Mouse (Mus musculus) hematopoietic multipotent progenitor cell, adult 10-12 weeks (in vitro differentiated cells): ENCODE results near the gene Kcnk4. TPM values are rescaled to one million over a fixed set of nuclear protein-coding genes. Genes with fewer than 3 reads are reported as not detected.

ENCODE experiments used
- polyA plus RNA-seq: library from polyadenylated mRNA; stranded (reverse); fragments of >175 nt; gene quantifications from 2 replicates; pipeline ENCODE4 v1.2.3, GENCODE M21; 2012; ENCODE audit warnings: low replicate concordance

Kcnk4 gene
- not detected in 2 replicates for polyA plus RNA-seq

DNA sequence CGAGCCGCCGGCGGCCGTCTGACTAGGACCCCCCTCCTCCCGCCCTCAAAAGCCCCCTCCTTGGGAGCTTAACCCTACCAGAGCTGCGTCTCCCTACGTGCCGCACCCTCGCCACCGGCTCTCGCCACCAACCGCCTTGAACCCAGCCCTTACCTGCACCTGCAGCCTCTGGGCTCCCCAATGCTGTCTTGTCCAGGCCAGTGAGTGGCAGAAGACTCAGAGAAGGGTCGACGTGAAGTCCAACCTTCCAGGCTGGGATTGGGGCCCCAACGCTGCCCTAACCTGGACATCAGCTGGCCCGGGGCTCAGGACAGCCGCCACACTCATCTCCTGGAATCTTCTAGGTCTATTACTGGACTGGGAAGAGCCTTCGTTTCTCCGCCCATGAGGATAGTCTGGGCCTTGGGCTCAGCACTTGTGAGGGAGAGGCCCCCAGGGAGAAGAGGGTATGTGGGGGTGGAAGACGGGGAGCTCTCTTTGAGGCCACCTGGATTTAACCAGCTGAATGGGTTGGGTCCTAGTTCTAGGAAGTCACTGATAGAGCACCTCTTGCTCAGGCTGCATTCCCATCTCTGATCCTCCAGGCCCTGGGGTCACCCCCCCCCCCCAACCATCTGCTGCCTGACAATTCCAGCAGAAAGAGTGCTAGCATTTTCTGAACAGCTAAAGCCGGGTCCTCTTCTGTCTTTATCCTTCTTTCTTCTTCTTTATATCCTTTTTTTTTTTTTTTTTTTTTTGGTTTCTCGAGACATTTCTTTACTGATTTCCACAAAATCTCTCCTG is at the start of gene Kcnk4:
Gene Kcnk4 (minus strand): TSS at position 321 of the 783 bp plus-strand sequence.

GRCm38 (mm10) chr19:6980381-6981093 is 46.2 kb upstream of the Kcnk4 start, which contains the start of gene Fkbp2:
TSS of gene Fkbp2 (minus strand) at chr19:6980501.

DNA sequence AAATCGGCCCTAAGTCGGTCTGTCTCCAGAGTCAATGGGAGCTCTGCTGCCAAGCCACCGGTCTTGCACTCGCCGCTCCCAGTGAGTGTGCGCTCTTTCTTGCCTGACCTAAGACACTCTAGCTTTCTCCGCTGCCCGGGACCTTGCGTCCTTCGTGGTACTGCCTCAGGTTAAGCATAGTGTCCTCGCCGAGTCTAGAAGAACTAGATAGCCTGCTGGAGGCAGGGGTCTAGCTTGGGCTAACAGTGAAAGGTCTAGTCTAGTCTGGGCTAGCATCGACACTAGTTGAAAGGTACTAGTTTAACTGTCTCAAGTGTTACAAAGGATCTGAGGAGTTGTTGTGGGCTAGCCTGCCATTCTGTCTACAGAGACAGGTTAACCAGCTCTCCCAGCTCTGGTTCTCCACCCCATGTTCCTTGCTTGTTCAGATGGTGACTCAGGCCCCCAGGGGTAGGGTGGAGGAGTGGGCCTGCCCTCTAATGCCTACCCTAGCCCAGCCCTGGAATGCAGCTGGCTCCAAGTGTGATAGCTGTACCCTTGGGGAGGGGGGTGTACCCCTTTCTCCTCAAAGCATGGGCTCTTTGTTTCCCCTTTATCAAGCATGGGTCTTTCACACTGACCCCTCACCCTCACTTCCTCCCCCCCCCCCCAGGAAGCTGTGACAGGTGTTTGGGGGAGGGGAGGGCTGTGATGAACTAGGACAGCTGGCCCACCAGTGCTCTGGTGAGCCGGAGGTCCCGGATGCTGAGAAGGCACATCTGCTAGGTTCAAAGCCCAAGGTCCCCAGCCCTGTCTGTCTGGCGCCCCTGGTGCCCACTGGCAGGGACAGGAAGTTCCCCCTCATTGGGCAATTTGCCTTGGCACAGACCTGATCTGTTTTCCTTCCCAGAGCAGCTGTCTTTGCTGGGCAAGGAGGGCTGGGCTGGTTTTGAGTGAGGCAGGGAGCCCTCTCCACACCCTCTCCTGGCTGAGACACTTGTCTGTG is 41.5 kb upstream of the Kcnk4 start, which contains the start of gene Plcb3:
Gene Plcb3 (minus strand): TSS at position 934 of the 985 bp plus-strand sequence.

DNA sequence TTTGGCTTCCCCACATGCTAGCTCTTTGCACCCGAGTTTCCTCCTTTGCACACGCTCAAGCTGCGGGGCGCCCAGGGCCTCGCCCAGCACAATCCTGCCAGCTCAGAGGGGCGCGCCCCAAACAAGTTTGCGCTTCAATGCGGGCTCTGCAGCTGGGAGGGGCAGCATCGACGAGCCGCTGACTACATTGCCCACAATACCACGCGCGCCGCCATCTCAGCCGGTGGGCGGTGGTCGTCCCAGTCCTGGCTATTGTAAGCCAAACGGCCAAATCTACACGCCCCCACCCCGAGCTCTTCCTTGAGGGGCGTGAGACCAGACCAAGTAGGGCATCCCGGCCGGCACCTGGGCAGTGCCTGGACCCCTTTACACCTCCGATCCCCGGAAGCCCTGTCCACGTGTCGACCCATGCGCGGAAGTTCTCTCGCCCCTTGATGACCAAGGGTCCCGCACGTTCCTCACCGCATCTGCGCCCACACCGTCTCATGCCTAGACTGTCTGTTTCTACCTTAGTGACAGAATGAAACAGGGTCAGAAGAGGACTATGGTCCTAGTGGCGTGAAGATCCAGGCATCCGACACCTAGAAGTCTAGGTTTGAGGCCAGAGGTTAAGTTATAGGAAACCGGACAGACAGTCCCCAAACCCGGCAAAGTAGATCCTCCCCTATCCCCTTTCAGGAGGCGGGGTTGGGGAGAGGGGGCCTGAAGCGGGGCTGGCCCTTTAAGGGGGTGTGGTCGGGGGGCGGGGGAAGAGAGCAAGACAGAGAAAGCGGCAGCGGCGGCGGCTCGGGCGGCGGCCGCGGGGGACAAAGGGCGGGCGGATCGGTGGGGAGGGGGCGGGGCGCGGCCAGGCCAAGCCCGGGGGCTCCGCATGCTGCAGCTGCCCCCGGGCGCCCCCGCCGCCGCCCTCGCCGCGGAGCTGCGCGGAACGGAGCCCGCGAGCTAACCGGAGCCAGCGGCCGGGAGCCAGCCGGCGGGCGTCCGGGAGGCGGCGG is 40.2 kb upstream of the Kcnk4 start, which contains the start of gene Ppp1r14b:
Gene Ppp1r14b (plus strand): TSS at position 758 of the 995 bp plus-strand sequence.

GRCm38 (mm10) chr19:6942249-6942691 is 8.0 kb upstream of the Kcnk4 start, which contains the start of gene Gpr137:
TSS of gene Gpr137 (minus strand) at chr19:6942480.

DNA sequence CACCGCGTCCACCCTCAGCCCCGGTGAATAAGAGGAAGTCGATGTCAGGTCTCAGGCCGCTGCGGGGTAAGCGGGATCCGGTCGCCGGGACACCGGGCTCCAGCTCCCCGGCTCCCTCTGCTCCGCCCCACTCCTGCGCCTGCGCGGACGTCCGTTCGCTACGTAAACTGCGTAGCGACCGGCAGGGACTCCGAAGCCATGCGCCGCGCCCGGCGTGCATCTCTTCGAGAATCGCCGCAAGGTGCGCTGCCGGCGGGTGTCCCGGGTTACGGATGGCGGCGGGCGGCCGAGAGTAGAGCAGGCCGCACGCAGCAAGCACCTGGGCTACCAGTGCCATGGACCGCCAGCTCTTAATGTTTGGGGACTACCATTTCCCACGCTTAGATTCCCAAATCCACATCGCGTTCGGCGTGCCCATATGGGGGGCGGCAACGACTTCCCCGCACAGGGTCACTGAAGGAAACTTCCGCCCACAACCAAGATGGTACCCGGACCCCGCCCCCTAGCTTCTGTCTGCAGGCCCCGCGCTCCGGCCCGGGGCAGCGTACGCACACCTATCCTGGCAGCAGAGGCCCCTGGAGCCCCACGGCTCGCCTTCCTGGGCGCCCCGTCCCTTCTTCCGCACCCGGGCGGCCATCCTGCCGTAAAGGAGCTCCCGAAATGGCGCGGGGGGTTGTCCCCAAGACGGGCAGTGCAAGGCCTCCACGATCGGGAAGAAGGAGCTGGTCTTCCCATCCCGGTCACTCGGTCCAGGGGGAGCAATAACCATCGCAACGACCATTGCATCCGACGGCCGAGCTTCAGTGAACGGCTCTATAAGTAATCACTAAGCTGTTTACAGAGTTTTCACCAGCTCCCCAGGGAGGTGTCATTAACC is 7.3 kb upstream of the Kcnk4 start, which contains the start of gene Bad:
Gene Bad (plus strand): TSS at position 490 of the 877 bp plus-strand sequence.

DNA sequence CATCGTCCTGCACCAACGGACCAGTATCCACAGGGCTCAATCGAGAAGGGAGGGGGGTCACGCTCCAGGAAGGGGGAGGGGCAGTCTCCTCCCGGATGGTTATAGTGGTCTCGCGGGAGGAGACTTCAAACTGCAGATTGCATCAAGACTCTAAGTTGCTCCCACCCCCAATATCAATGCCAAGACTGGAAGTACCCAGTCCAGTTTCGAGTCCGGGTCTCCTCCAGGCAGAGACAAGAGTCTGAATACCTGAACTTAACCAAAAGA is 9.1 kb downstream of the Kcnk4 start, which contains the start of gene Catsperz:
Gene Catsperz (minus strand): TSS at position 74 of the 267 bp plus-strand sequence.

DNA sequence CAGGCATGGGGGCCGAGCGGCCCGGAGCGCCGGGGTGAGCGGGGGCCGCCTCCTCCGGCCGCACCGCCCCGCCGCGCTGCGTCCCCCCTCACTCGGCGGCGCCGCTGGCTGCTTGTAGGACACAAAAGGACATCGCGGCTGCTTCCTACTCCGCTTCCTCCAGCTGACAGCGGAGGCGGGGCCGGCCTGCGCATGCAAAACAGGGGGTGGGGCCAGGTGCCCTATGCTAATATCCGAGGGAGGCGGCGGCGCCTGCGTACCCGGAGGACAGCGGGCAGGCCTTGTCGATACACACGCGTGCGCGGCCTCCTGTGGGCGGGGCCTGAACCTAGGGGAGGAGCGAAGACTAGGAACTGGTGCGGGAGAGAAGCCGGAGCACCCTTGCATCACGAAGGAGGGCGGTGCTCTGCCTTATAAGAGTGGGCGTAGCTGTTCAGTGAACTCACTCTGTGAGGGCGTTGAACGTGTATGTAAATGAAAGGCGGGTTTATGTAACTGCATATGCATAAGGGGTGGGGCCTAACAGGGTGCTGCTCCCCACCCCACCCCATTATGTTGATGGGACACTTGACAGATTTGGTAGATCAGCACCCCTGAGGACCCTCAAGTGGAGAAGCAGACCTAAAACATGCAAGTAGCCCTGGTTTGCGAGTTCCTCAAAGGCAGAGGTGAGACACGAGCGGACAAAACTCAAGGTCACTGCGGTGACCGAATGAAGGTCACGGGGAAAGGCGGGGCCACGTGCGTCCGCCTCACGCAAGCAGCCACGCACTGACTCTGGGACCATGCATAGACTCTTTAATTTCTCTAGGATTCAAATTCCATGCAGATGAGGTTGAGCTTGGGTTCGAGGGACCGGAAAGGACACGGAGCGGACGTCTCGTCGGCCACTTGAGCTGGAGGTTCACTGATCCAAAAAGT is 12.4 kb downstream of the Kcnk4 start, which contains the start of gene Esrra:
Gene Esrra (minus strand): TSS at position 167 of the 921 bp plus-strand sequence.

DNA sequence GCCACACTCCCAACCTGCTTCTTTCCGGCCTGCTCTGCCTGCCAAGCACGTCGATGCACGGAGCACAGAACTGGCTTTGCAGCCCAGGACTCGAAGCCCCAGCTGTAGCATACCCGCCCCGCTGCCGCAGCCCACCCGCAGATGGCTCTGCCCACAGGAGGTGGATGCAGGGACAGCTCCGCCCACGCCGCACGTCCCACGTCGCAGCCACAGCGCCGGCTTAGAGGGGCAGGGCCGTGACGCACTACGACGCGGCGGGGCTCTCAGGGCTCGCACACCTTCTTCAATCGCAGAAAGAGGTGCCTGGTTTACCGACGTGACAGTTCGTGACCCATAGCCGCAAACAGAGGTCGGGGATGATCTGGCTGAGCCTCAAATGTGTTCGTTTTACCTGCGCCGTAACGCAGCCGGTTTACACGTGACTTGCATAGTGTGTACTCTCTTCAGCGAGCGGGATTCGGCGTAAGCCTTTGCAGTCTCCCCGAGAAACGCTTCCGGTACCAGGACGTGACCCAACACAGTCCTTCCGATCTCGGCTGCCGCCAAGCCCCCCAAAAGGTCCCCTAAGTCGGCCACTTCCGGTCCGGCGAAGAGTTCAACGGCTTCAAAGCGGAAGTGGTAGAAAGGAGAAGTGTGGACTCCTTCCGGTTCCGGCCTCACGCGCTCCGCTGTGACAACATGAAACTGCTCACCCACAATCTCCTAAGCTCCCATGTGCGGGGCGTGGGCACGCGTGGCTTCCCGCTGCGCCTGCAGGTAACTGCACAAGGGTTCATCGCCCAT is 24.6 kb downstream of the Kcnk4 start, which contains the start of the genes Trmt112 and Prdx5:
Gene Trmt112 (plus strand): TSS at position 192 of the 783 bp plus-strand sequence.
Gene Prdx5 (minus strand): TSS at position 600 of the 783 bp plus-strand sequence.

Other genes starting within 250 kb of the Kcnk4 start
- gene Rps6ka4, start 93.9 kb downstream of the Kcnk4 start, polyA plus RNA-seq: 45.5 and 86.2 TPM in 2 replicates
- 58.3 and 173 TPM in 2 replicates for gene Ccdc88b, start 76.3 kb downstream of the Kcnk4 start, polyA plus RNA-seq
- 109 and 179 TPM in 2 replicates for gene Trmt112, start 24.8 kb downstream of the Kcnk4 start, polyA plus RNA-seq
- gene Prdx5, start 24.4 kb downstream of the Kcnk4 start, polyA plus RNA-seq: 235 and 243 TPM in 2 replicates
- 85.7 and 188 TPM in 2 replicates for gene Esrra, start 12.7 kb downstream of the Kcnk4 start, polyA plus RNA-seq
- gene Catsperz, start 9.1 kb downstream of the Kcnk4 start, polyA plus RNA-seq: 0.13 TPM in 1 of 2 replicates, not detected in the other
- gene Bad, start 7.3 kb upstream of the Kcnk4 start, polyA plus RNA-seq: 51.8 and 69.7 TPM in 2 replicates
- gene Gpr137, start 8.0 kb upstream of the Kcnk4 start, polyA plus RNA-seq: 64.1 and 122 TPM in 2 replicates
- 184 and 260 TPM in 2 replicates for gene Ppp1r14b, start 40.5 kb upstream of the Kcnk4 start, polyA plus RNA-seq
- gene Plcb3, start 42.0 kb upstream of the Kcnk4 start, polyA plus RNA-seq: 19.1 and 35.7 TPM in 2 replicates
- 149 and 301 TPM in 2 replicates for gene Fkbp2, start 46.0 kb upstream of the Kcnk4 start, polyA plus RNA-seq
- 55.0 and 101 TPM in 2 replicates for gene Vegfb, start 53.1 kb upstream of the Kcnk4 start, polyA plus RNA-seq
- 38.4 and 52.0 TPM in 2 replicates for gene Dnajc4, start 58.1 kb upstream of the Kcnk4 start, polyA plus RNA-seq
- gene Nudt22, start 61.6 kb upstream of the Kcnk4 start, polyA plus RNA-seq: 15.5 and 16.2 TPM in 2 replicates
- gene Trpt1, start 61.6 kb upstream of the Kcnk4 start, polyA plus RNA-seq: 3.4 and 3.5 TPM in 2 replicates
- 376 and 794 TPM in 2 replicates for gene Fermt3, start 85.0 kb upstream of the Kcnk4 start, polyA plus RNA-seq
- 21.6 and 62.7 TPM in 2 replicates for gene Stip1, start 105.5 kb upstream of the Kcnk4 start, polyA plus RNA-seq
- 16.2 and 22.9 TPM in 2 replicates for gene Macrod1, start 122.3 kb upstream of the Kcnk4 start, polyA plus RNA-seq
- 0.04 TPM in 1 of 2 replicates, not detected in the other for gene Flrt1, start 171.2 kb upstream of the Kcnk4 start, polyA plus RNA-seq